Mouse (Mus musculus) neural tube, embryonic 12.5 days (tissue): ENCODE data around the gene Olfr56. TPM values are rescaled to one million over a fixed set of nuclear protein-coding genes. Genes with fewer than 3 reads are reported as not detected.
A peak's percentile ranks its signal among the peaks of the same experiment; 100 is the strongest.
"Not testable (repeated sequence)": the region's sequence is repeated elsewhere in the genome, so short reads cannot be mapped to it uniquely, and the experiment has no call there.

ENCODE experiments used
- ATAC-seq: fragments of 200-750 bp; cut with Nextera tagmentation; 2 replicates; pipeline ENCODE4 v1.8.0; 2017; ENCODE audit warnings: low read depth, mild to moderate bottlenecking, moderate TSS enrichment, moderate library complexity; ENCODE audit not compliant: low FRiP score
- H3K27ac ChIP-seq: fragments of 300-500 bp; sonication (generic); 2 replicates; pipeline ENCODE4 v1.5.1; 2016
- H3K27me3 ChIP-seq: fragments of 300-500 bp; sonication (generic); replicated peaks from 2 replicates; pipeline ENCODE4 v1.6.1; 2016; ENCODE audit warnings: mild to moderate bottlenecking
- H3K36me3 ChIP-seq: fragments of 300-500 bp; sonication (generic); 2 replicates; pipeline ENCODE4 v1.6.1; 2016; ENCODE audit warnings: mild to moderate bottlenecking
- H3K4me1 ChIP-seq: fragments of 300-500 bp; sonication (generic); 2 replicates; pipeline ENCODE4 v1.6.1; 2016
- H3K4me2 ChIP-seq: fragments of 300-500 bp; sonication (generic); replicated peaks from 2 replicates; pipeline ENCODE4 v1.6.1; 2016; ENCODE audit warnings: mild to moderate bottlenecking
- H3K4me3 ChIP-seq: fragments of 300-500 bp; sonication (generic); 2 replicates; pipeline ENCODE4 v1.5.1; 2016
- H3K9ac ChIP-seq: fragments of 300-500 bp; sonication (generic); 2 replicates; pipeline ENCODE4 v1.6.1; 2016; ENCODE audit warnings: mild to moderate bottlenecking
- H3K9me3 ChIP-seq: fragments of 300-500 bp; sonication (generic); 2 replicates; pipeline ENCODE4 v1.6.1; 2016; ENCODE audit warnings: mild to moderate bottlenecking
- WGBS: fragments of 180-500 bp; shearing (Covaris S2); methylation state at CpG from one replicate; pipeline ENCODE4 v1.1.7; 2016; 5-methylcytosine and 5-hydroxymethylcytosine counted together
- polyA plus RNA-seq: library from polyadenylated mRNA; unstranded; fragments of >200 nt; fragmentation: Nextera tagmentation; extraction: Ambion mirVana; gene quantifications from 2 replicates; pipeline ENCODE4 v1.2.1, GENCODE M21; 2016

The Olfr56 gene
- polyA plus RNA-seq, 1 experiment from 2014 or later, result not detected

DNA sequence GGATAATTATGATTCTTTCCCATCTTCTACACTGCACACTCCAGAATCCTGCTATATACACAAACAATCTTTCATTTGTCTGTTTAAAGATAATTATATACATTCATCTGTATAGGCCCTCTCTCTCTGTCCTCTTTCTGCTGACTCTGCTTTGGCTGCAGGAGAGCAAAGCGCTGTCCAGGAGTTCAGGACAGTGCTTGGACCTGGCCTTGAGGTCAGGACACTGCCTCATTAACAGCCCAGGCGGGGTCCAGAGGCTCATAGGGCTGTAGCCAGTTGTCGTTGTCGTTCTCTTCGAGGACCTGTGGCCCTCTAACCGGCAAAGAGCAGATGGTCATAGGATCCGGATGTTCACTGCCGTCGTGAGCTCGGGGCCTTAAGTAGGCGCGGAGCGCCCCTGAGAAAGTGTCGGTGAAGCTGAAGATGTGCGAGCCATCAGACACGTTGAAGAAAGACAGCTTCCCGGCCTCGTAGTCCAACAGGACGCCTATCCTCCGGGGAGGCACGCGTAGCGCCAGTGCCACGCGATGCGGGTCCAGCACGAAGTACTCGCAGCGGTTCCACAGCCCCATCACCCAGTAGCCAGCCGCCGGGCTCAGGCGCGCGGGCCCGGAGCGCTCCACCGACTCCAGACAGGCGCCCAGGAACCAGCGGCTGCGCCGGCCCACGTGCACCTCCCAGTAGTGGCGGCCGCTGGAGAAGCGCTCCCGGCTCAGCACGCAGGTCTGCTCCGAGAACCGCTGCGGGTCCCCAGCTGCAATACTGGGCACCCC is 190.3 kb downstream of the Olfr56 start:
- Histone ChIP-seq H3K9me3 (no peaks in the 10 kb centered on the region), H3K4me2 (peak overlapping the region; percentile 77), H3K27ac (no peak overlapping the region), H3K4me1 (peaks cover 7% of the 10 kb centered on the region; the same call in 1 of the 2 replicates), H3K27me3 (peaks cover 15% of the 10 kb centered on the region), H3K4me3 (peak overlapping the region; percentile 32), H3K9ac (peak overlapping the region; percentile 35; the same call in 1 of the 2 replicates), H3K36me3 (no peaks in the 10 kb centered on the region)
- ATAC-seq, result peak; percentile 87
- WGBS, result 8% methylated on average over 50 of the region's 50 CpGs

DNA sequence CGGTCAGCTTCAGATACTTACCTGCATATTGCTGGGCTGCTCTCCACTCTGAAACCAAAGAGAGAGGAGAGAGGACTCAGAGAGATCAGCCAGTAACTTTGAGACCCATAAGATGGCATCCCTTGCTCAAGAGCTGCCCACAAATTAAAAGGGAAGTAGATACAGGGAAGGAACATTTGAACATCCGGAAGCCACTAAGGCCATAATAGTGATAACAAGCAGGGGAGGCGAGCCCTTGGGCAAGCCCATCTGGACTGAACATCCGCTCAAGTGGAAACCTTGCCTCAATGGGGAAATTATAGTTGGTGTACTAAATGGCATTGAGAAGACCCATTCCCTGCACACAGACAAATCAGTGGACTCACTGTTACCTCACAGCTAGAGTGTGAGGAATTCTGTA is 191.9 kb downstream of the Olfr56 start:
- Histone ChIP-seq H3K27me3 (peaks cover 15% of the 10 kb centered on the region), H3K4me1 (peaks cover 7% of the 10 kb centered on the region; the same call in 1 of the 2 replicates), H3K27ac (no peak overlapping the region), H3K36me3 (no peaks in the 10 kb centered on the region), H3K9ac (no peak overlapping the region), H3K4me3 (no peak overlapping the region), H3K4me2 (no peak overlapping the region), H3K9me3 (no peaks in the 10 kb centered on the region)
- whole genome bisulfite sequencing, result 92% methylated on average over 4 of the region's 4 CpGs
- ATAC-seq, result no peak

DNA sequence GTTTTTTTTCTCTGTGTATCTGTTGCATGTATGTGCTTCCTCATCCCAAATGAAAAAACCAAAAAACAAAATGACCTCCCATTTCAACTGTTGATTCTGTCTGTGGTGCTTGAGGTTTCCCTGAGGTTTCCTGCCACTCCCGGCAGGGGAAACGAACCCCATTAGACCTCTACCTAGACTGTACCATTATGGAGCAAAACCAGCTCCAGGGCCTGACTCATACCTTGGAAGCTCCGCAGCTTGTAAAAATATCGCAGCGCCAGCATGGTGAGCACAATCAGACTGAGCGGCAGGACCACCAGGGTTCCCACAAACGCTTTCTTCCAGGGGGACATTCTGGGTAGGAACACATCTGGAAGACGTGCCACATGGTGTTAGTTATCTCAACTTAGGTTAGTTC is 196.7 kb downstream of the Olfr56 start:
- Histone ChIP-seq H3K4me3 (no peak overlapping the region), H3K9me3 (no peaks in the 10 kb centered on the region), H3K4me2 (no peak overlapping the region), H3K36me3 (no peaks in the 10 kb centered on the region), H3K9ac (no peak overlapping the region), H3K27ac (no peak overlapping the region), H3K27me3 (no peaks in the 10 kb centered on the region; the same call in 1 of the 2 replicates), H3K4me1 (no peaks in the 10 kb centered on the region)
- 90% methylated on average over 8 of the region's 8 CpGs for WGBS
- ATAC-seq, result no peak

DNA sequence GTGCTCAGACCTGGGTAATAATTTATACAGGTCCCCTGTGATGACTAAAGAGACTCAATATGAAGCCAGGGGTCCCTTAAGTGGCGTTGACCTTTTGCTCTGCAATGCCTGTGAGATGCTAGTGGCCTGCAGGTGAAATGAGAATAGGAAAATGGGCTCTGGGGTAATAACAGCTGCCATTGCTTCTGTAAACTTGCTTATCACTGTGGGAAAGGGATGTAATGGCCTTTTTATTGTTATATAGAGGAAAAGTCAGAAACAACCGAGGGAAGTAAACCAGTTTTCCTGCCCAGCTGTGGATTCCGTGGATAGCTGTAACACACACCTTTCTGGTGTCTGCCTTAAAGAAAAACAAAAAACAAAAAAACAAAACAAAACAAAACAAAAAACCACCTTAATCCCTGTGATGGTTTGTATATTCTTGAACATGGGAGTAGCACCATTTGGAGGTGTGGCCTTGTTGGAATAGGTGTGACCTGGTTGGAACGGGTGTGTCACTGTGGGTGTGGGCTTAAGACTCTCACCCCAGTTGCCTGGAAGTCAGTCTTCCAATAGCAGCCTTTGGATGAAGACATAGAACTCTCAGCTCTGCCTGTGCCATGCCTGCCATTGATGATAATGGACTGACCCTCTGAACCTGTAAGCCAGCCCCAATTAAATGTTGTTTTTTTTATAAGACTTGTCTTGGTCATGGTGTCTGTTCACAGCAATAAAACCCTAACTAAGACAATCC is 197.5 kb downstream of the Olfr56 start:
- H3K36me3 ChIP-seq, H3K9ac ChIP-seq, H3K4me3 ChIP-seq, H3K27me3 ChIP-seq, H3K9me3 ChIP-seq, ATAC-seq, H3K4me1 ChIP-seq, H3K4me2 ChIP-seq, H3K27ac ChIP-seq: not testable (repeated sequence)
- 71% methylated on average over 4 of the region's 4 CpGs for WGBS

DNA sequence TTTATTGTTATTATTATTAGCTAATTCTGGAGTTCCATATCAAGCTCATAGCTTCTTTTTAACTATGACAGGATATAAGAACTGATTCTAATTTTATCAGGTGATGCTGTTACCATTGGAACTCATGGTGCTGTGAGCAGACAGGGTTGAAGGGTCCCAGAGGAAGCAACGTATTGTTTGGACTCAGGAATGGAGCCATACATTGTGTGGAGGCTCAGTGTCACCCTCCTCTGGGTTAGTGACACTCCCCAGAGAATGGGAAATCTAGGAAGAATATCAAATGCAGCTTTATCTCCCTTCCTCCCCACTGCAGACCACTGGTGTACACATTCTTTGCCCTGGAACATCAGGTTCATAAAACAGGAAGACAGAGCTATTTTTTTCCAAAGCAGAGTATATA is 204.5 kb downstream of the Olfr56 start:
- ATAC-seq, result no peak
- Histone ChIP-seq H3K4me1 (no peaks in the 10 kb centered on the region), H3K36me3 (no peaks in the 10 kb centered on the region), H3K4me3 (no peak overlapping the region), H3K9ac (no peak overlapping the region), H3K27ac (no peak overlapping the region), H3K27me3 (no peaks in the 10 kb centered on the region), H3K9me3 (no peaks in the 10 kb centered on the region), H3K4me2 (no peak overlapping the region)
- 77% methylated on average over 1 of the region's 1 CpGs for WGBS

Other genes starting within 250 kb of the Olfr56 start
- 432 and 466 TPM in 2 replicates for gene Rack1, start 178.6 kb upstream of the Olfr56 start, polyA plus RNA-seq
- 6.4 and 7.6 TPM in 2 replicates for gene Trim41, start 161.5 kb upstream of the Olfr56 start, polyA plus RNA-seq
- 0.68 and 1.8 TPM in 2 replicates for gene Trim7, start 152.7 kb upstream of the Olfr56 start, polyA plus RNA-seq
- 13.8 and 14.9 TPM in 2 replicates for gene Gm12184, start 152.2 kb upstream of the Olfr56 start, polyA plus RNA-seq
- 2.9 and 3.1 TPM in 2 replicates for gene Irgm1, start 107.2 kb upstream of the Olfr56 start, polyA plus RNA-seq
- 0.13 and 0.16 TPM in 2 replicates for gene Gm5431, start 76.7 kb upstream of the Olfr56 start, polyA plus RNA-seq
- gene Psme2b, start 32.7 kb upstream of the Olfr56 start, polyA plus RNA-seq, result 1.6 and 1.9 TPM in 2 replicates
- 0.25 and 0.26 TPM in 2 replicates for gene 9930111J21Rik1, start 509 bp downstream of the Olfr56 start, polyA plus RNA-seq
- not detected in 2 replicates for gene Gm12185, start 13.3 kb downstream of the Olfr56 start, polyA plus RNA-seq
- gene Tgtp1, start 15.3 kb downstream of the Olfr56 start, polyA plus RNA-seq, result not detected in 2 replicates
- gene 9930111J21Rik2, start 72.4 kb downstream of the Olfr56 start, polyA plus RNA-seq, result 0.24 and 0.27 TPM in 2 replicates
- gene Tgtp2, start 85.3 kb downstream of the Olfr56 start, polyA plus RNA-seq, result not detected in 2 replicates
- 0.48 and 0.61 TPM in 2 replicates for gene Ifi47, start 97.7 kb downstream of the Olfr56 start, polyA plus RNA-seq
- gene Olfr1396, start 136.0 kb downstream of the Olfr56 start, polyA plus RNA-seq, result not detected in 2 replicates
- gene Olfr1395, start 163.4 kb downstream of the Olfr56 start, polyA plus RNA-seq, result not detected in 2 replicates
- not detected in 2 replicates for gene Olfr1394, start 175.5 kb downstream of the Olfr56 start, polyA plus RNA-seq
- gene Btnl9, start 208.3 kb downstream of the Olfr56 start, polyA plus RNA-seq, result 0.04 and 0.39 TPM in 2 replicates
- gene Zfp62, start 224.4 kb downstream of the Olfr56 start, polyA plus RNA-seq, result 49.5 and 61.0 TPM in 2 replicates